Mouse (Mus musculus): Measurements from ENCODE around the gene Ccdc13. TPM values are rescaled to one million over a fixed set of nuclear protein-coding genes. Genes with fewer than 3 reads are reported as not detected.

The Ccdc13 gene
- polyA plus RNA-seq, 1 experiment from 2014 or later, result 0.77 TPM

DNA sequence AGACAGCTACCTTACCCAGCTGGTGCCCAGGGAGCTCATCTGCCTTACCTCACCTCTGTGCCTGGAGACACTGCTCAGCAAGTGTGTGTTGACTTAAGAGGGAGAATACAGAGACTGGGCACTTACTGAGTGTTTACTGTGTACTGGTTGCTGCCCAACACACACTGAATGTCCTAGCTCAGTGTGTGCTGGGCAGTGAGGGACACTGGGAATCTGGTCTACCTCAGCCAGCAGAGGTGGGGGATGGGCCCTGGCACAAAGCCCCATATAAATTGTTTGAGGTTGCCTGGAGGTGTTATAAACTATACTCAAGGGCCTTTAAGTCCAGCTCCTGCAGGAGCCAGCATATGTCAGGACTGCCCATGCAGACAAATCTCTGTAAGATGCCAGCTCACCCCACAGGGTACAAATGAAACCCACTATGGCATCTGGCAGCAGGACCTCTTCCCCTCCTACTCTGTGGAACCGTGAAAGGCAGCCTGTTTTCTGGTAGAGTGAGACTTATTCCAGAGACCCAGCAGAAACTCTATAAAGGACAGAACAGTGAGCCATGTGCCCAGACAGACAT lies 44.2 kb downstream of the Ccdc13 start:
- Histone ChIP-seq H3K4me1 (peaks cover 20% of the 10 kb centered on the region; the same call in 1 of the 2 replicates), H3K4me2 (no peak overlapping the region), H3K4me3 (replicated peaks) (no peak overlapping the region), H3K9ac (no peak overlapping the region), H3K36me3 (no peaks in the 10 kb centered on the region), H3K9me3 (no peaks in the 10 kb centered on the region), H3K27ac (no peak overlapping the region), H3K27me3 (replicated peaks) (no peaks in the 10 kb centered on the region)
- ATAC-seq (ENCODE audit: insufficient read depth, low FRiP score, low read depth), result no peak
- WGBS, result 36% methylated on average over 1 of the region's 1 CpGs

DNA sequence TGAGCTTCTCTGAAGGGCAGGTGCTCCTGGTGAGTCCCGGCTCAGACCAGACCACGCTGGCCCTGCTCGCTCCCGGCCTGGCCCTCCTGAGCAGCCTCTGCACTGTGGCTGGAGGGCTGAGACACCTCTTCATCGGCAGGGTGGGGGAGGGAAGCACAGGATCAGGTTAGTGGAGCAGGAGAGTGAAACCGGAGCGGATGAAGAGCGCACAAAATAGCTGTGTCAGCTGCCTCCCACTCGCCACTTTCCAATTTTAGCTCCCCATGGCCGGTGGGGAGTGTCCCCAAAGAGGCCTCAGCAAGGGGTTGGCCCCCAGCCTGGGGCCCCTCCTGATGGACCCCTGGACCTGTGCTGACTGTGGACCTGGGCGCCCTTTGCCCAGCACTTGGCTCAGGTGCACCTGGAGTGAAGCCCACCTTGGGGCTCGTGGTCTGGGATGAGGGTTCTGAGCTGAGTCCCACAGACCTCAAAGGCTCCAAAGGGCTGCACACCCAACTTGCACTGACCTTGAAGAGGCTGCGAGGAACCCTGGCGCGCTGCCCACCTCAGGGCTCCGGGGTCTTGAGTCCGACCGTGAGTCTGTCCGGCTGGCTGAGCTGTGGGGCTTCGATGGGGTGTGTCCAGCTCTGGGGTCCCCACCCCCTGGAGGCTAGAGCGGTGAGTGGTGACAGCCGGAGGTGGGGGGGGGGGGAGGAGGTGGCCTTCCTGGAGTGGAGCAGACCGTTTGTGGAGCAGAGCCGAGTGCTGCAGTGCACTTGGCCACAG lies 47.3 kb downstream of the Ccdc13 start, which contains the start of gene Hhatl:
Hhatl (minus strand) TSS at position 751 of the 765 bp plus-strand sequence.
- 51% methylated on average over 24 of the region's 24 CpGs for WGBS
- Histone ChIP-seq H3K9me3 (no peaks in the 10 kb centered on the region), H3K36me3 (no peaks in the 10 kb centered on the region), H3K27ac (no peak within 1 kb of the TSS), H3K27me3 (replicated peaks) (no peaks in the 10 kb centered on the region), H3K9ac (no peak within 1 kb of the TSS), H3K4me1 (peaks cover 20% of the 10 kb centered on the region; the same call in 1 of the 2 replicates), H3K4me2 (no peak within 1 kb of the TSS), H3K4me3 (replicated peaks) (no peak within 1 kb of the TSS)
- ATAC-seq (ENCODE audit: insufficient read depth, low FRiP score, low read depth), result no peak

DNA sequence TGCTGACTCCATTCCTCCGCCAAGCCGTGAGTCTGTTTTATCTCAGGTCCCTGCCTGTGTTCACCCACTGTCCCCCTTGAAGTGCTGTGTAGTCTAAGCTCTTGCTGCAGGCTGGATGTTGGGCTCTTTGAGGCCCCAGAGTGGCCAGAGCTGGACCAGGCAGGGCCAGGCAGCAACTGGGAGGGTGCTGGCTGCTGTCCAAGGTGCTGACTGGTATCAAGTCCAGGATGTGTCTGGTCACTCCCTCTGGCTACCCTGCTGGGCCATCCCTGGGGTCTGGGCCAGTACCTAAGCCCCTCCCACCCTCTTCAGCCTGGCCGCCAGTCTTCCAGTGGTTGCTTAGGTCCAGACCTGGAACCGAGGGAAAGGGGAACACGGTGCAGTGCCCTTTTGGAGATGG lies 48.1 kb downstream of the Ccdc13 start:
- Histone ChIP-seq H3K36me3 (no peaks in the 10 kb centered on the region), H3K4me1 (peaks cover 20% of the 10 kb centered on the region; the same call in 1 of the 2 replicates), H3K27me3 (replicated peaks) (no peaks in the 10 kb centered on the region), H3K4me3 (replicated peaks) (no peak overlapping the region), H3K9ac (no peak overlapping the region), H3K4me2 (no peak overlapping the region), H3K27ac (no peak overlapping the region), H3K9me3 (no peaks in the 10 kb centered on the region)
- 16% methylated on average over 5 of the region's 5 CpGs for WGBS
- peak; percentile 45; the same call in 1 of the 2 replicates for ATAC-seq (ENCODE audit: insufficient read depth, low FRiP score, low read depth)

DNA sequence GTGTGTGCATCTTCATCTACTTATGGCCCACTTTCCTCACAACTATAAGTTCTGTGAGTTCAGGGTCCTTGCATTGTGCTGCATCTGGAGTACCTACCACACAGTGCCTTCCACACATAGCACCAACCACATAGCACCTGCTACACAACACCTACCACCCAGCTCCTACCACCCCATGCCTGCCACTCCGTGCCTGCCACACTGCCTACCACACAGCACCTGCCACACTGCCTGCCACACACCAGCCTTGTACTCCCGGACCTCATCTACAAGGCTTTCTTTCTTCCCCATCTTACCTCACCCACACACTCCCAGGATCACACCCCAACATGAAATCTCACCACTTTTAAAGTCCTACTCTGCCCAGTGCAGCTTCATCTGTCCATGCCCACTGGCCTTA lies 52.9 kb downstream of the Ccdc13 start:
- Histone ChIP-seq H3K27ac (no peak overlapping the region), H3K4me3 (replicated peaks) (no peak overlapping the region), H3K27me3 (replicated peaks) (no peaks in the 10 kb centered on the region), H3K4me1 (peaks cover 9% of the 10 kb centered on the region; the same call in 1 of the 2 replicates), H3K36me3 (no peaks in the 10 kb centered on the region), H3K4me2 (no peak overlapping the region), H3K9ac (no peak overlapping the region), H3K9me3 (no peaks in the 10 kb centered on the region)
- WGBS, result 78% methylated on average over 2 of the region's 2 CpGs
- ATAC-seq (ENCODE audit: insufficient read depth, low FRiP score, low read depth), result no peak

DNA sequence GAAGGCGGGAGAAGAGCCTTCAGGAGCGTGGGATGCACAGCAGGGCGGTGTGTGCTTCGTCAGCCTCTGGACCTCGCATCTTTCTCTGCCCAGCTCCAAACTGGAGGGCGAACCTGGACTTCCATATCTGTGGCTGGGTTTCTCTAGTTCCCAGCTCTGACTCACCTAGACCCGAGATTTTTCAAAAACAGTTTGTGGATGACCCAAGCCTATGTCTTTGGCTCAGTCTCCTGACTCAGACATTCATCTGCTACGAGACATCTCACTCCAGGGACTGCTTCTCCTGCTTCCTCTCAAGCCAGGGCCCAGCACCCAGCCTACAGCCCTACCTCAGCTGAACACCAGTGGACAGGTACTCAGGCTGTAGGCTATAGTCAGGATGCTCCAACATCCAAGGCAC lies 54.0 kb downstream of the Ccdc13 start:
- H3K4me3 ChIP-seq (replicated peaks), result no peak overlapping the region

DNA sequence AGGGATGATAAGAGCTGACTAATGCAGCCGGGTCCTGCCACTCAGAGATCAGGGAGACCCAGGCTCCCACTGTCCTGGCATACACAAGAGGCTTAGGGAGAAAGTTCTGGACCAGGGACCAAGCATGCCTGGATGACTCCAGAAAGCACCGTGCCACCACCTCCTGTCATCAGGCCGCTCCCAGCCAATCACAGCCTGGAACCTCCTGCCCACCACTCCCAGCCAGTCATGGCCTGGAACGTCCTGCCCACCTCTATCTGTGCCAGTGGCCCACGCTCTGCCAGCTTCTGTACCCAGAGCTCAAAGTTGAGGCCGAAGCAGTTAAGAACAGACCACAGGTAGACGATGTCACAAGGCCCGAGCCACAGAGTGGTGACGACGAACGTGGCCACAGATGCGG lies 54.5 kb downstream of the Ccdc13 start:
- Histone ChIP-seq H3K27ac (no peak overlapping the region), H3K9ac (no peak overlapping the region), H3K4me3 (replicated peaks) (no peak overlapping the region), H3K4me2 (no peak overlapping the region), H3K9me3 (no peaks in the 10 kb centered on the region), H3K27me3 (replicated peaks) (no peaks in the 10 kb centered on the region), H3K36me3 (no peaks in the 10 kb centered on the region), H3K4me1 (no peaks in the 10 kb centered on the region)
- WGBS, result 81% methylated on average over 12 of the region's 12 CpGs
- no peak for ATAC-seq (ENCODE audit: insufficient read depth, low FRiP score, low read depth)

More for the DNA sequence above, 54.0 kb downstream of the Ccdc13 start:
- WGBS, result 83% methylated on average over 8 of the region's 8 CpGs
- no peak for ATAC-seq (ENCODE audit: insufficient read depth, low FRiP score, low read depth)
- Histone ChIP-seq H3K4me1 (no peaks in the 10 kb centered on the region), H3K27me3 (replicated peaks) (no peaks in the 10 kb centered on the region), H3K9ac (no peak overlapping the region), H3K9me3 (no peaks in the 10 kb centered on the region), H3K36me3 (no peaks in the 10 kb centered on the region), H3K4me2 (no peak overlapping the region), H3K27ac (no peak overlapping the region)

DNA sequence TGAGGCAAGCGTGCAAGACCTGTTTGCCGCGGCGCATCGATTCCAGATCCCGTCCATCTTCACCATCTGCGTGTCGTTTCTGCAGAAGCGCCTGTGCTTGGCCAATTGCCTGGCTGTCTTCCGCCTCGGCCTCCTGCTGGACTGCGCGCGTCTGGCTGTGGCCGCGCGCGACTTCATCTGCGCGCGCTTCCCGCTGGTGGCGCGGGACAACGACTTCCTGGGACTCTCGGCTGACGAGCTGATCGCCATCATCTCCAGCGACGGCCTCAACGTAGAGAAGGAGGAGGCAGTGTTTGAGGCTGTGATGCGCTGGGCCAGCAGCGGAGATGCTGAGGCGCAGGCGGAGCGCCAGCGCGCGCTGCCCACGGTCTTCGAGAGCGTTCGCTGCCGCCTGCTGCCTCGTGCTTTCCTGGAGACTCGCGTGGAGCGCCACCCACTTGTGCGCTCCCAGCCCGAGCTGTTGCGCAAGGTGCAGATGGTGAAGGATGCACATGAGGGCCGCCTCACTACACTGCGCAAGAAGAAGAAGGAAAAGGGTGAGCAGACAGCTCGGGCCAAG lies 61.1 kb downstream of the Ccdc13 start:
- H3K36me3 ChIP-seq, result no peaks in the 10 kb centered on the region
- peaks cover 39% of the 10 kb centered on the region for H3K27me3 ChIP-seq (replicated peaks)
- peak overlapping the region; percentile 71 for H3K4me2 ChIP-seq
- peaks cover 12% of the 10 kb centered on the region for H3K4me1 ChIP-seq
- ATAC-seq (ENCODE audit: insufficient read depth, low FRiP score, low read depth), result no peak
- H3K9me3 ChIP-seq, result no peaks in the 10 kb centered on the region
- no peak overlapping the region for H3K27ac ChIP-seq
- H3K4me3 ChIP-seq (replicated peaks), result peak overlapping the region; percentile 36
- WGBS, result 11% methylated on average over 54 of the region's 54 CpGs
- no peak overlapping the region for H3K9ac ChIP-seq

DNA sequence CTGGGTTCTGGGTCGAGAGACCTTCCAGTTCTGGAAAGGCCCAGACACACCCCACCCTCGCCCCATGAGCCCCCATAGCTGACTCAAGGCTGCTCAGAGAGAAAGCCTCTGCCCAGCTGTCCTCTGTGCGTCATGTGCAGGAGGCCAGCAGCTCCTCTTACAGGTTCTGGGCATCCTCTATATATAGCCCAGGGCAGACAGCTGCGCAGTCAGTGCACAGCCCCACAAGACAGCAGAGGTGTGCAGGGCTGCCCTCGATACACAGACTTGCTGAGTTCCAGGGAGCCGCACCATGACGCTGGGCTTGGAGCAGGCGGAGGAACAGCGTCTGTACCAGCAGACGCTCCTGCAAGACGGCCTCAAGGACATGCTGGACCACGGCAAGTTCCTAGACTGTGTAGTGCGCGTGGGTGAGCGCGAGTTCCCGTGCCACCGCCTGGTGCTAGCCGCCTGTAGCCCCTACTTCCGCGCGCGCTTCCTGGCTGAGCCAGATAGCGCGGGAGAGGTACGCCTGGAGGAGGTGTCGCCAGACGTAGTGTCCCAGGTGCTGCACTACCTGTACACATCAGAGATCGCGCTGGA lies 61.7 kb downstream of the Ccdc13 start, which contains the start of gene Klhl40:
Klhl40 (plus strand) TSS at position 124 of the 582 bp plus-strand sequence.
- Histone ChIP-seq H3K4me1 (peaks cover 12% of the 10 kb centered on the region), H3K9me3 (no peaks in the 10 kb centered on the region), H3K9ac (0 out of 2 replicates have a peak within 1 kb of the TSS, but pooled peaks have one; percentile 1), H3K4me3 (replicated peaks) (peak within 1 kb of the TSS; percentile 36), H3K27ac (no peak within 1 kb of the TSS), H3K27me3 (replicated peaks) (peaks cover 39% of the 10 kb centered on the region), H3K4me2 (peak within 1 kb of the TSS; percentile 71), H3K36me3 (no peaks in the 10 kb centered on the region)
- ATAC-seq (ENCODE audit: insufficient read depth, low FRiP score, low read depth), result peak; percentile 29
- WGBS, result 16% methylated on average over 30 of the region's 30 CpGs

DNA sequence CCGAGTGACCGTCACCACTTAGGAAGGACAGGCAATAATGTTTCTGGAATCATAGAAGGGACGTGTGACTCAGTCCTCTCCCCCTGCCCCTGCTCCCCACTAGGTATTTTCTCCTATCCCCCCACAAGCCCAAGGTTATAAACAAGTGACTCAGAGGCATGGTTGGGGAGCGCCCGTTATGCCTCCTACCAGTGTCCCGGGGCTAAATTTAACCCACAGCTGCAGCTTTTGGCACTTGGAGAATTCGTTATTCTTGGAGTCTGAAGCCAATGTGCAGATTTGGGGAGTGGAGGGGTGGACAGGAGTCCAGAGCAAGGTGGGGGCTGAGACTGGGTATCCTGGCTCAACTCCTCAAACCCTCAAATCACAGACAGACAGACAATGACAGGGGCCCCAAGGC lies 62.8 kb downstream of the Ccdc13 start:
- no peaks in the 10 kb centered on the region for H3K36me3 ChIP-seq
- H3K27me3 ChIP-seq (replicated peaks), result peaks cover 39% of the 10 kb centered on the region
- WGBS, result 79% methylated on average over 7 of the region's 7 CpGs
- ATAC-seq (ENCODE audit: insufficient read depth, low FRiP score, low read depth), result no peak
- no peaks in the 10 kb centered on the region for H3K9me3 ChIP-seq
- H3K4me2 ChIP-seq, result no peak overlapping the region
- H3K9ac ChIP-seq, result no peak overlapping the region
- H3K4me3 ChIP-seq (replicated peaks), result no peak overlapping the region
- no peak overlapping the region for H3K27ac ChIP-seq
- peaks cover 12% of the 10 kb centered on the region for H3K4me1 ChIP-seq

DNA sequence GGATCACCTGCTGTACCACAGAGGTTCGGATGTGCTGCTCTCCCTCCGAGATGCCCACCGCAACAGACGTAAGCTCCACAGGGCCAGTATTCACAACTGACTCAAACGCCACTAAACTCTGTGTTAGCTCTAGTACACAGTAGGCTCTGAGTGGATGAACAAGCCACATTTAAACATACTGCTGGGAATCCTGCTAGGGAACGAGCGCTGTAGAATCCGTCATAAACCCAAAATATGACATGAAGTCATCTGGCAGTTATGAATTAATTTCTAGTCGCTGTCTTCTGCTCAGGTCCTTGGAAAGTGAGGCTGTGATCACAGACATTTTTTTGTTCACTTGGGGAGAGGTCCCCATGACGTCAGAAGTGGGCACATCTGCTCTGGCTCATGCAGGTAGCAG lies 63.3 kb downstream of the Ccdc13 start:
- H3K4me2 ChIP-seq, result no peak overlapping the region
- peaks cover 12% of the 10 kb centered on the region for H3K4me1 ChIP-seq
- H3K27ac ChIP-seq, result no peak overlapping the region
- no peak overlapping the region for H3K9ac ChIP-seq
- no peak overlapping the region for H3K4me3 ChIP-seq (replicated peaks)
- H3K36me3 ChIP-seq, result no peaks in the 10 kb centered on the region
- ATAC-seq (ENCODE audit: insufficient read depth, low FRiP score, low read depth), result no peak
- H3K9me3 ChIP-seq, result no peaks in the 10 kb centered on the region
- H3K27me3 ChIP-seq (replicated peaks), result peaks cover 39% of the 10 kb centered on the region
- 80% methylated on average over 10 of the region's 10 CpGs for WGBS

DNA sequence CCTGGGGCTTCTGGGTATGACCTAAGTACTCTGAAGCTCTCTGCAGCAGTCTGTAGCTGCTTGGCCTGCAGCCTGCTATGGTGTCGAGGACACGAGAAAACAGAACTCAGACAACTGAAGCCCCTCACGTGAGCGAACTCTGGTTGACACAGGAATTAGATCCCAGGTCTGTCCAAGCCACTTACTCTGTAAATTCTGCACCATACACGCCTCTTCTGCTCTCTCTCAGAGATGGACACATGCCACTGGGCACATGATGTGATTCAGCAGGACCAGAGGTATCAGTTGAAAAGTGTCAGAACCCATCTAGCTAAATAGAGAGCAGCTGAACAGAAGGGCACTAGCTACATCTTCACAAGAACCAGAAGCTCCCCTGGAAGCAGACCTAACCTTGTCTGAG lies 66.8 kb downstream of the Ccdc13 start:
- no peak overlapping the region for H3K9ac ChIP-seq
- H3K27me3 ChIP-seq (replicated peaks), result peaks cover 21% of the 10 kb centered on the region
- no peak overlapping the region for H3K4me3 ChIP-seq (replicated peaks)
- H3K4me2 ChIP-seq, result no peak overlapping the region
- WGBS, result 65% methylated on average over 5 of the region's 5 CpGs
- no peak overlapping the region for H3K27ac ChIP-seq
- H3K36me3 ChIP-seq, result peaks cover 13% of the 10 kb centered on the region; the same call in 1 of the 2 replicates
- no peaks in the 10 kb centered on the region for H3K4me1 ChIP-seq
- no peak for ATAC-seq (ENCODE audit: insufficient read depth, low FRiP score, low read depth)
- H3K9me3 ChIP-seq, result no peaks in the 10 kb centered on the region
